Mouse (Mus musculus): ENCODE measurements around the gene 4933415A04Rik.

DNA sequence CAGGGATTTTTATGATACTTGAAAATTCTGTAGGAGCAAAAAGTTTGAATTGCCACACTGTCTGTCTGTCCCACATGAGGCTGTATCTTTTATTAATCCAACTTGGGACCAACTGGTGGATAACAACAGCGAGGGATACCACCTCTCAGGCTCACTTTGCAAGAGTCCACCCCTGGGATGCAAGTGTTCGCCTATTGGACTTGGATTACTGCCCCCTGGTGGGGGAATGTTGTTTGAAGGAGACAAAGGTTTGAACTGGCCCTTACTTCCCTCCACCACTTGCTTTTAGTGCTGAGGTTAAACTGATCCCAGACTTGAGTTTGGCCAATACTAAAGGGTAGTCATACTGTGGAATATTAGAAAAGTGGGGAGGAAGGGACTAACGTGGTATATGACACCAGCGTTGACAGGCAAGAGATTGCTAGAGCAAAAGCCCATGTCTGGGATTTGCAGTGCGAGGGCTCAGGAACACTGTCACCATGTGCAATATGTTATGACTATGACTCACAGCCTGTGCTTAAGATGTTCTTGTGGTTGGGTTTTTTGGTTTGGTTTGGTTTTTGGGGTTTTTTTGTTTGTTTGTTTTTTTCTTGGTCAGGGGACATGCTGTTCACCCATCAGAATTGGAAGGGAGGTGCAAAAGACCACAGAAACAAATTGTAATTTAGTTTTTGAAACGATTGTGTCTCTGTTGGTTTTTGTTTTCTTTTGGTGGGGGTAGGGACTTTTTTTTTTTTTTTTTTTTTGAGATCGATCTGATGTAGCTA is at the start of gene 4933415A04Rik:
- TF ChIP-seq CTCF (IDR thresholded peaks at IDR 0.05 in 2 of 3, conservative IDR thresholded peaks at IDR 0.05 in 1 of 3; ENCODE audit: control insufficient read depth in 1 of 3, insufficient read depth in 1 of 3, low read depth in 2 of 3, low read length in 3 of 3, poor library complexity in 1 of 3, severe bottlenecking in 1 of 3) (peak; percentile 41 to 53 (median 52); a peak in 5 of 6 replicates), ZNF384 (IDR thresholded peaks at IDR 0.05; ENCODE audit: low read depth, low read length) (no peak)
